Mouse (Mus musculus): ENCODE results near the gene Spag4.

The Spag4 gene

DNA sequence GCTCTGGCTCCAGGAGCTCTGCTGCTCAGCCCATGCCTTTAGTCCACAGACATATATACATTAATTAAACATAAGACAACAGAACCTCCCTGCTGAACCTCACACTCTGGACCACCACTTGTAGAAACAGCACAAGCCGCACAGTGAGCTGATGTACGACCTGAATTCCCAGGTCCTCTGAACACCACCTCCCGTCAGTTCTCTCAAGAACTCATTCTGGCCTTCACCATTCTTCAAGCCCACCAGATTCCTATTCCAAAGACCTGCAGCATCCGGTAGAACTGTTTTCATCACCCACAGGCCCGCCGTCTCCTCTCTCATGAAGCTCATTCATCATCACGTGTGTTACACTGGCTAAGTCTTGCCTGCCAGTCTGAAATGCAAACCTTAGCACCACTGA is 15.4 kb downstream of the Spag4 start:
- CTCF ChIA-PET, result interaction anchor here in 1 of 4 experiments (1.2 kb wide), 1 partner anchor 63 kb away, joined by 4 read pairs; no protein-coding TSS in a partner anchor
- POLR2A ChIA-PET, result interaction anchor here (0.6 to 7.2 kb wide), 8 partner anchors 9 to 326 kb away, joined by 3 to 68 read pairs (median 6); partner anchors contain the start of gene Spag4 (in 2 of the 4)

DNA sequence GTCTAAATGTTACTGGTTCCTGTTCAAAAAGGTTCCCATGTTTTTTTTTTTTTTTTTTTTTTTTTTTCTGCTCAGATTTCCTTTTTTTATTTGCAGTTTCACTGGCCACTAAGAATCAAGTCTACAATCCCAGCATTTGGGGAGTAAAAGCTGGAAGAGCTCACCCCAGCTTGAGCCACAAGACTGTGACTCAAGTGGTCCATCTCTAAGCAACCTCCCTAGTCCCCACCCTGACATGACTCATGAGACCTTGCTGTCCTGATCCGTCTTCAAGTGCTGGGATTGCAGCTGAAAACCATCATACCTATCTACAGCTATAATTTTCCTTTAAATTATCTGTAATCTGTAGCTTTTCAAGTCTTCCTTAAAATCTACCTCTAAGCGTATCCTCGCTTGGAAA is 19.6 kb downstream of the Spag4 start:
- CTCF ChIA-PET, result interaction anchor here in 1 of 4 experiments (0.7 kb wide), 1 partner anchor 171 kb away, joined by 3 read pairs; no protein-coding TSS in a partner anchor
- POLR2A ChIA-PET, result interaction anchor here in 3 of 4 experiments (0.6 to 4.5 kb wide), 12 partner anchors 9 to 682 kb away, joined by 3 to 20 read pairs (median 4); partner anchors contain the start of genes Cpne1 (in 2 of the 3), Rbm12 (in 2 of the 3) and Spag4 (in 1 of the 3)

DNA sequence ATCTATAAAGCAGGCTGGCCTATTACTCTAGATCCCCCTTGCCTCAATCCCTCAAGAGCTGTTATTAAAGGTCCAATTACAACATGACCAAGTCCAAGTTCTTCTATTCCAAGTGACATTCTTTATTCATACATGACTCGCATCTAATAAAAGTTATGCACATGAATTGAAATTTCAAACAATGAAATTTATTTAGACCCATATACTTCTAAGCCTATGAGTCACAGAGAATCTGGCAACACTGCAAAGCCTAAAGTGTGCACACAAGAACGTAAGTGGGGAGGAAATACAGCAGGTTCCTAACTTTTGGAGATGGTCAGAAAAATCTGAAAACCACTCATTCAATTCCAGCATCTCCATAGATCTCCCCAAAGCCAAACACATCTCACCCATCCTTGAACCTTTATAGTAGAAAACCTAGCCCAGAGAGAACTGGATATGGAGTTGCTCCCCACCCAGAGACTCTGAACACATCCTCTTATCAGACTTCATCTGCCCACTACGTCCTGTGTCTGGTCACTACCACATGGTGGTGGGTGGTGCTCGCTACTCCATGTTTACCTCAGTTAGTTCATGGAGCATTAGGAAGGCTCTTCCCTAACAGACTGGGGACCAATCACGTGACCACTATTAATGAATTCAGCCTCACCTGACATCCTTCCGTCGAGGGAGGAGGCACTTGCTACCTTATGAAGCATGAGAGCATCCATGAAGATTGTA is 22.6 kb downstream of the Spag4 start:
- POLR2A ChIA-PET, result interaction anchor here in 2 of 4 experiments (0.6 to 4.5 kb wide), 8 partner anchors 9 to 307 kb away, joined by 3 to 20 read pairs (median 4); partner anchors contain the start of gene Spag4 (in 1 of the 2)
- CTCF ChIA-PET, result no interaction called here

DNA sequence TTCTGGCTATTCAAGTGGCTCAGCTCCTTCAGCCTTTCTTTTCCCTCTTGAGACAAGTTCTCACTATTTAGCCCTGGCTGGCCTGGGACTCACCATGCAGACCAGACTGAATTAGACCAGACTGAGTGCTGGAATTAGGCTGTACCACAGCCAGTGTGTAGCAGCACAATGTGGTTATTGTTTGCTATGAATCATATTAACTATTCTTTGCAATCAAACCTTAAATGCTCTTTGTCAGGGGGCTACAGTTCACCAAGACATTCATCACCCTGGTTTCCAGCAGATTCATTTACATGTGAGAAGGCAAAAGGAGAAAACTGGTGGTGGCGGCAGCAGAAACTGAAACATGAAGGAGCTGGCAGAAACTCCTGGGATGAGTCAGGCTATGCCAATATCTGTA is 24.8 kb downstream of the Spag4 start:
- ChIA-PET POLR2A (interaction anchor here in 2 of 4 experiments (0.6 to 3.6 kb wide), 9 partner anchors 10 to 134 kb away, joined by 3 to 22 read pairs (median 6); partner anchors contain the start of genes Cpne1 (in 2 of the 2), Rbm12 (in 2 of the 2), Cep250 (in 1 of the 2) and Spag4 (in 1 of the 2)), CTCF (no interaction called here)

DNA sequence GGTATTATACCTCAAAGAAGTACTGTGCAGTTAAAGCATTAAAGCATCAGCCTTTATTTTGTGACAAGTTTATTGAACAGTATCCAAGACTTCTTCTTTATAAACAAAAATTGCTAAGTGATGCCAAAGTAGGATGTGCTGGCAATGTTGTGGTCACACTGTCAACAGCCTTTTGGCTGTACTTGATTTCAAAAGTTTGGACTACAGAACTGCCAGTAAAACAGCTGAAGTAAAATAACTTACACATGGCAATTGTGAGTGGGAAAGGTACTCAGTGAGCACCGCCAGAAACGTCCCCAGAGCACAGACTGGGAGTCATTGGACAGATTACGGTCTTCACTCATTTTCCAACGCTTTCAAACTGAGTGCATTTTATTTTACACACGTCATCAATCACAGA is 27.0 kb downstream of the Spag4 start:
- ChIA-PET CTCF (no interaction called here), POLR2A (interaction anchor here in 2 of 4 experiments (1.1 to 7.3 kb wide), 10 partner anchors 9 to 166 kb away, joined by 3 to 68 read pairs (median 4); partner anchors contain the start of genes Cpne1 (in 1 of the 2) and Rbm12 (in 1 of the 2))

DNA sequence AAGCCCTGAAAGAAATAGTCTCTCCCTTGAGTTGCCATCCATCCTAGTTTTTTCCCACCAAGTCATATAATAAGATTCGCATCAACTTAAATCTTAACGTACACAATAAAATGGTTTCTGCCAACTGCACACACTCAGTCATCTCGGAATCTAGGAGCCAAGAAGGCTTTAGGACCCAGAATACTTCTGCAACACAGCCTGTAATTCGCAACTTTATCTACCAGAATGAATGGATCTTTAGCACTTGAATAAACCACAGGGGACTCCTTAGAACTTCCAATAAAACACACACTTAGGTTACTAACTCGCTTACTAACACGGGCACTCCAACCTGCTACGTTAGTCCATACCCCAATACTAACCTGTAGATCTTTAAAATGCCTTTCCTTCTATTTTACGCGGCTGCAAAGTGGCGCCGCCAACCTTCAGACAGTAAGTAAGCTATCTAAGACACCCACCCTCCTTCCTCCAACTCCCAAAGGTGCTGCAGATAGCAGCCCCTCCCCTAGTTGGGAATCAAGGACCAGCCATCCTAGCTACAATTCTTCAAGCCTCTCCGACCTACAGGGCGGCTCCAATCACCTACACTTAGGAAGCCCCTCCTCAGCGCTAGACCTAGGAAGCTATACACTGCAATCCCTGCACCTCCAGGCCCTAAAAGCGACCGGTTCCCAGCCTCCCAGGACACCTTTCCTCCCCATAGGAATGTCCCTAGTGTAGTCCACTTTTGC is 45.8 kb downstream of the Spag4 start:
- POLR2A ChIA-PET, result interaction anchor here in 3 of 4 experiments (0.5 to 4.8 kb wide), 62 partner anchors 9 to 727 kb away, joined by 3 to 37 read pairs (median 5); partner anchors contain the start of genes 6430550D23Rik (in 3 of the 3), Ergic3 (in 3 of the 3), Gm28036 (in 2 of the 3) and Nfs1 (in 2 of the 3)

DNA sequence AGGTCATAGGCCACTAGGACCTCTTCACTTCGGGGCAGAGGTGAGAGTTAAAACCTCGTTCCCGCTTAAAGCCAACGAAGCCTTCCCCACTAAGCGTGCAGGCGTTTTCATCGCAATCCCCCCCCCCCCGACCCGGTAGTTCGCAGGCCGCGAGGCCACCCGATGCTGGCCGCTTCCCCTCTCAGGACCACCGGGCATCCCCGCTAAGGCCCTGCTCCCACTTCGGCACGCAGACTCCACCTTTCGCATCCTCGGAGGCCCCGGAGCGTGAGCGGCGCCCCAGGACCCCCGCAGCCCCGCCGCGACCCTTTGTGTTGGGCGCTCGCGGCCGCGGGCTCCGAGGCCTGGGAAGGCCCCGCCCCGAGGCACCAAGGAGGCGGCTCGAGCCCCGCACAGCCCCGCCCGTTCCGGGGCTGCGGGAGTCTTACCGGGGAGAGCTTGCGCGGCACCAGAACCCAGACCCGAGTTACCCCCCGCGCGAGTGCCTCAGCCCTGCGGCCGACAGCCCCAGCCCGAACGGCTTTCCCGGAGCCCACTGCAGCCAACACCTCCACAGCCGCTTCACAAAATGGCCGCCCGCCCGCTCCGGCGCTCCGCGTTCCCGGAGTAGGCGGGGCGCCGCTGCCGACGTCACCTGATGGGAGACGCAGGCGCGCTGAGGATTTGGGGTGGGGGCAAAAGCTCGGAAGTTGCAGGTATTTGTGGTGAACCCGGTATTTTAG is 46.5 kb downstream of the Spag4 start, which contains the start of the genes Cpne1 and Rbm12:
Gene Cpne1, minus strand, starts transcription at position 608 of the 722 bp plus-strand sequence.
Gene Rbm12, minus strand, starts transcription at position 621 of the 722 bp plus-strand sequence.
- ChIA-PET CTCF (interaction anchor here in 3 of 4 experiments (0.7 to 2.0 kb wide), 6 partner anchors 16 to 415 kb away, joined by 3 to 6 read pairs (median 3); partner anchors contain the start of genes Nfs1 (in 1 of the 3) and Romo1 (in 1 of the 3)), POLR2A (interaction anchor here in 3 of 4 experiments (0.6 to 4.8 kb wide), 102 partner anchors 8 to 503 kb away, joined by 3 to 37 read pairs (median 4); partner anchors contain the start of genes 6430550D23Rik (in 3 of the 3), Cep250 (in 3 of the 3), Ergic3 (in 3 of the 3) and Nfs1 (in 3 of the 3))

More for the DNA sequence above, 45.8 kb downstream of the Spag4 start:
- CTCF ChIA-PET, result interaction anchor here in 2 of 4 experiments (0.6 to 2.0 kb wide), 4 partner anchors 23 to 659 kb away, joined by 3 to 6 read pairs (median 4); no protein-coding TSS in a partner anchor

DNA sequence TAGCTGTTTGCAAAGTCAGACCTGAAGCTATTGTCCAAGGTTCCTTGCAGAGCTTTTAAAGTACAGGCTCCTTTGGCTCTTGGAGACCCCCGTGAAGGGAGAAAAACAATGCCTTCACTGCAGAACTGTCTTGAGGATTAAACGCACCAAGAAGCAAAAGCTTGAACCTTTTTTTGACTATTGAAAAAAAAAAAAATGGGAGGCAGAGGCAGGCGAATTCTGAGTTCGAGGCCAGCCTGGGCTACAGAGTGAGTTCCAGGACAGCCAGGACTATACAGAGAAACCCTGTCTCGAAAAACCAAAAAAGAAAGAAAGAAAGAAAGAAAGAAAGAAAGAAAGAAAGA is 47.1 kb downstream of the Spag4 start:
- POLR2A ChIA-PET, result interaction anchor here in 3 of 4 experiments (0.7 to 4.8 kb wide), 76 partner anchors 8 to 502 kb away, joined by 3 to 37 read pairs (median 4); partner anchors contain the start of genes 6430550D23Rik (in 3 of the 3), Cep250 (in 3 of the 3), Ergic3 (in 3 of the 3) and Nfs1 (in 3 of the 3)
- CTCF ChIA-PET, result interaction anchor here in 3 of 4 experiments (0.6 to 2.0 kb wide), 7 partner anchors 15 to 416 kb away, joined by 3 to 6 read pairs (median 3); partner anchors contain the start of genes Nfs1 (in 1 of the 3) and Romo1 (in 1 of the 3)

DNA sequence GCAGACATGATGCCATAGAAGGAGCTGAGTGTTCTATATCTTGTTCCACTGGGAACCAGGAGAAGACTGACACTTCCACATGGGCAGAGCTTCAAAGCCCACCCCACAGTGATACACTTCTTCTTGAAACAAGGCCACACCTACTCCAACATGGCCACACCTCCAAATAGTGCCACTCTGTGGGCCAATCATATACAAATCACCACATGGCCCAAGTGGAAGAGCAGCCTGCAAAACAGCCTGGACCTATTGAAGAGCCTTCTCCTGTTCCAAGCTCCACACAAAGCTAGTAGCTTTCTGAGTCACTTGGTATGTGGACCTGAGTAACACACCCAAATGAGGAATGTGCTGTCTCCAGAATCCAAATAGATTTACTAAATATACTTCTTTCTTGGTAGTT is 54.6 kb downstream of the Spag4 start:
- ChIA-PET POLR2A (interaction anchor here in 2 of 4 experiments (0.9 to 1.7 kb wide), 5 partner anchors 8 to 61 kb away, joined by 3 to 11 read pairs (median 4); partner anchors contain the start of genes Cpne1 (in 2 of the 2), Rbm12 (in 2 of the 2), Nfs1 (in 1 of the 2) and Rbm39 (in 1 of the 2)), CTCF (interaction anchor here in 1 of 4 experiments (0.6 kb wide), 1 partner anchor 379 kb away, joined by 3 read pairs; no protein-coding TSS in a partner anchor)
